Mouse (Mus musculus) cerebellum, postnatal 14 days (tissue): ENCODE data around the gene Gpat3.

Experiments used
- DNase-seq, 2 experiments: peaks; one replicate each; pipeline ENCODE4 v3.0.0; 2021; ENCODE audit warnings: mixed read lengths in 2 of 2

The Gpat3 gene

DNA sequence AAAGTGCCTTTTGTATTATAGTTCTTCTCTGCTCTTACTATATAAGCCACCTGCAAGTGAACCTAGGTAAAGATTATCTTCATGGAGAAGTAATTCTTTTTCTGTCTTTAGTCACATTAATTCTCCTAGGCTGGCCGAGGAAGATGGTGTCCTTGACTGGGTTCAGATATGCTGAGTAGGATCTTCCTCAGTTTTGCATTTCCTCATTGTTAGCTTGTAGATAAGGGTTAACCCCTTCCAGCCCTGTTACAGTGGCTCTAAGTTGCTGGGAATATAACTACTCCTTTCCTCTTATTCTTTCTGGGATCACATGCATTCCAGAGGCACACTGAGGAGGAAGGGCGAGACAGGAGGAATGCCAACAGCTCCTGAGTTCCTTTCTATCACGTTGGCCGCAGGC is 15.6 kb downstream of the Gpat3 start:
- DNase-seq: no peak

- no peak for DNase-seq
Measured at GRCm38 (mm10) chr5:100861811-100862210, 16.3 kb downstream of the Gpat3 start.

- no peak for DNase-seq
Measured at GRCm38 (mm10) chr5:100863091-100863490, 17.6 kb downstream of the Gpat3 start.

DNA sequence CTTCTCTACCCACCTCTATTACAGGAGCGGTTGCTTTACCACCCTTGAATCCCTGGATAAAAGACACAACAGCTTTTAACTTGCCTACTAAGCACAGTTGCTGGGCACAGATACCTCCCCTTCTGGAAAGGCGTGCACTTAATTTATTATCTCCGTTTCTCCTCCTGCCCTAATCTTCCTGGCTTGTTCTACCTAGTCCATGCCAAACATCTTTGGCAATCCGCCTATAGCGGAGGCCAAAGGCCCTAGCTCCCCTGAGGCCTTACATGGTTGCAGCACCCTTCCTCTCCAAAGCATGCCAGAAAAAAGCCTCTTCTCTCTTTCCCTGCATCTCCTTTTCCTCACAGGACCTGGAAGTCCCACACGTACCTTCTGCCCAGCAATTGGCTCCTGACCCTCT is 18.9 kb downstream of the Gpat3 start:
- no peak for DNase-seq

DNA sequence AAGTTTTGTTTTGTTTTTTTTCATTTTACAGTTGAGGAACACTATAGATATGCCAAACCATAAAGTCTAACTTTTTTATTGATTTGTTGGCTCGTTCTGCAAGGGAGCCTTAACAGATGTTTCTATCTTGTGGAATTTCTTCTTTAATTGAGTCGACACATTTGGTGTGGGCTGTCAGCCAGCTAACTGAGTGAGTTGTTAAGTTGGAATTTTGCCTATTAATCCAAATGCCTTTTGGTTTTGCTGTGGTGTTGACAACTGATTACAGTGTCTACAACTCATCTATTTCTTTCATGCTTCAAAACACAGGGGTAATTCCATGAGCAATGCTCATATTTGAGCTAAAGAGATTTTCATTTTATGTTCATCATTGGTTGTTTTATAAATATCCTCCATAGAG is 20.7 kb downstream of the Gpat3 start:
- no peak for DNase-seq

DNA sequence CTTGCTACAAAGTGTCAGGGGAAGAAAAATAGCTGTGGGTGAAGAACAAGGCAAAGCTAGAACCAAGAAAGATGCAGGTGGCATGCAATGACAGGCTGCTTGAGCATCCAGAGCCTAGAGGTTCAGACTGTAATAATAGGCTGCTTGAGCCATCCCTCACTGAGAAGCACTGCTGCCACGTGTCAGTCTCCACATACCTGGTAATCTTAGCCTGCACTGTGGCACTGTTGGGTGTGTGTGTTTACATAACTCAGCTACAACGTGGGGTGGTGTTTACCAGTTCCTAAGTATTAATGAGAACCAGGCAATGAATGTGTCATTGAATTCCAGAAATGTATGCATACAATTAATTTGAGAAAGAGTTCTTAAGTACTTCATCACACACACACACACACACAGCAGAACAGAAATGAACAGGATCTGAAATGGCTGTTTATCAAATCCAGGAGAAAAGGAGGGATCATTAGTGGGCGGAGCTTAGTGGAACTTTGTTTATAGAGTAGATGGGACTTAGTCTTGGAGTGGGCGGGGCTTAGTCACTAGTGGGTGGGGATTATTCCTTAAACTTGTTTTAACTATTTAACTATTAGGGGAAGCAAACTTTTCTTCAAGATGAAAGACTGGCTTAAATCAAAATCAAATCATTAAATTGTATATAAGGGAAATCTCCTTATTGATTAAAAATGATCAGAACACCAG is 23.8 kb downstream of the Gpat3 start:
- DNase-seq: no peak

DNA sequence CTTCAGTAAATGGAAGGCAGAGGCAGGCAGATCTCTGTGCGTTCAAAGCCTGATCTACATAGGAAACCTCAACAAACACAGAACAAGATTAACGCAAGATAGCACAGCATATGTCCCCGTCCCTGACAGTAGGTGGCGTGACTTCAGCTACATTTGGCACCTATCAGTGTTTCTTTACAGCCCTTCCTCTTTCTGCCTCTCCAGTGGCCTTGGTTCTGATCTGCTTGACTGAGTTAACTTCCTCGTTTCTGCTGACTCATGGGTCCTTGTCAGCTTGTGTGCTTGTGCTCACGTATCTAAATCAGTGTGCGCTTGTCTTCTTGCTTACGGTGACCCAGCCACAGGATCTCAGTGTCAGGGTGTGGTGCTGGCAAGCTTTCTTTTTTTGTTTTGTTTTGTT is 26.5 kb downstream of the Gpat3 start:
- DNase-seq: no peak

GRCm38 (mm10) chr5:100874721-100875120 is 29.2 kb downstream of the Gpat3 start:
- no peak for DNase-seq

GRCm38 (mm10) chr5:100875180-100875579 is 29.7 kb downstream of the Gpat3 start:
- no peak for DNase-seq

DNA sequence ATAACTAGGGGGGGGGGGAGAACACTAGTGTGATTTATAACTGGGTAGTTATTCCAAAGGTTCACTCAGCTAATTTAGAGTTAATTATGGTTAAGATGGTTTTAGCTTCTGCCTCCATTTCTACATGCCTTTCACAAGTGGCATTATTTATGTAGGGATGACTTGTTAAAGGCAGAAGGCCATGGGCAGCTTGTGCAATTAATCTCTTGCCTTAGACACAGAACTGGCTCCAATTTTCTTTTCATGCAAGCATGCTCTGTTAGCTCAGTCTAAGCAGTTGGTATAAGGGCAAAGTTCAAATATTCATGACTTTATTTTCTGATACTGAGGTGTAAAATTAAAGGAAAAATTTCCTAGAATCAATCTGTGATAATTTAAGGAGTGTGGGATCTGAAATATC is 31.5 kb downstream of the Gpat3 start:
- DNase-seq: no peak

- DNase-seq: no peak
Measured at GRCm38 (mm10) chr5:100885216-100885615, 39.7 kb downstream of the Gpat3 start.

GRCm38 (mm10) chr5:100886331-100886988 is 40.9 kb downstream of the Gpat3 start:
- no peak for DNase-seq

DNA sequence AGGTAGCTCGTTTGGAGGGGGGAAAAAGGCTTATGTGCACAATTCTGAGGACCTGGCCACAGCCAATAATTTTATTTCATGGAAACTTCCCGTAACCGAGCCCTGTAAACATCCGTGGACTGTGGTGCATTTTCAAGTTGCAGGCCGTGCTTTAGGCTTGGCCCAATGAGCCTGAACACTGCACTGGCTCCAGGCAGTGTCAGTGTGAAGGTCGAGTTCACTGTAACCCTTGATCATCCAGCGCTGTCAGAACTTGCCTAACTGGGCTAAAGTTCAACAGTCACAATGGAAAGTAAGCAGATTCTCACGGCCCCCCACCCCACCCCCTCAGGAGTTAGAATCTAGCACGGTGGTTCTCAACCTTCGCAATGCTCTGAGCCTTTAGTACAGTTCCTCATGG is 50.7 kb downstream of the Gpat3 start:
- no peak for DNase-seq

GRCm38 (mm10) chr5:100899745-100900489 is 54.4 kb downstream of the Gpat3 start:
- no peak for DNase-seq

- DNase-seq: no peak
Measured at GRCm38 (mm10) chr5:100901046-100901445, 55.5 kb downstream of the Gpat3 start.

- no peak for DNase-seq
Measured at GRCm38 (mm10) chr5:100908478-100908877, 63.0 kb downstream of the Gpat3 start.

GRCm38 (mm10) chr5:100908901-100909300 is 63.4 kb downstream of the Gpat3 start:
- no peak for DNase-seq

- DNase-seq: no peak
Measured at GRCm38 (mm10) chr5:100909691-100910090, 64.2 kb downstream of the Gpat3 start.

- peak in 1 of 2 experiments; percentile 42 for DNase-seq
Measured at GRCm38 (mm10) chr5:100911502-100912097, 66.1 kb downstream of the Gpat3 start.

- no peak for DNase-seq
Measured at GRCm38 (mm10) chr5:100912366-100912765, 66.9 kb downstream of the Gpat3 start.

DNA sequence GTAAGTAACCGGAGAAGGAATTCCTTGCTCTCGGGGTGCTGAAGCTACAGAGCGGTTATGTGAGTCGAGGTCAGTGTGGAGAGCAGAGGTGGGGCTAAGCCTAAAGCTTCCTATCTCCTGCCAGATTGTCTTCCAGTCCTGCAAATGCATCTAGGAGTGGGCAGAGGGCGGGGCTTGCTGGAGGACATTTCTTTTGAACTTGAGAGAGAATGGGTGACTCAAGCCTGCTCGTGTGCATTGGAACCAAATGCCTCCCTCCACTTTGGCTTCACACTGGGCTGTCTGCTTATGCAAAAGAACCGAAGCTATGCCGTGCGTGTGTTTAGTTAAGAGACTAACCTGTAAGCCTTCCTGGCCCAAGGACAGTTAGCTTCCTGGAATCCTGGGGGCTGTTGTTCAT is 67.8 kb downstream of the Gpat3 start:
- DNase-seq: no peak

- DNase-seq: peak; percentile 49 to 56
Measured at GRCm38 (mm10) chr5:100914989-100915388, 69.5 kb downstream of the Gpat3 start.

DNA sequence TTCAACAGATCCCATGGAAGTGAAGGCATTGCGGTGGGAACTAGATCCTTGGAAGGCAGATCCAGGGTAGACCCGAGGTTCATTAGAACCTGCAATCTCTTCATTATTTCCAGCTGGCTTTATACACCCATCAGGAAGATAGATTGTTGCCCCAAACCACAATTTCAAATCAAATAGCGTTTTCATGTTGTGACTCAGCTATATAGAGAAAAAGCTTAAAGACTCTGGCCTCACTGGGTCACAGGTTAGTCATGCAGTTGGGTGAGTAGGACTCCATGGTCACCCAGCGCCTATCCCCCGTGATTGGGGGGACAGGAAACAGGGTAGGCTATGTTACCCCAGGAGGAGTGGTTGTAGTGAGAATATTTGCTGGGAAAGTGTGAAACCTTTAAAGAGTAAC is 69.9 kb downstream of the Gpat3 start:
- no peak for DNase-seq

DNA sequence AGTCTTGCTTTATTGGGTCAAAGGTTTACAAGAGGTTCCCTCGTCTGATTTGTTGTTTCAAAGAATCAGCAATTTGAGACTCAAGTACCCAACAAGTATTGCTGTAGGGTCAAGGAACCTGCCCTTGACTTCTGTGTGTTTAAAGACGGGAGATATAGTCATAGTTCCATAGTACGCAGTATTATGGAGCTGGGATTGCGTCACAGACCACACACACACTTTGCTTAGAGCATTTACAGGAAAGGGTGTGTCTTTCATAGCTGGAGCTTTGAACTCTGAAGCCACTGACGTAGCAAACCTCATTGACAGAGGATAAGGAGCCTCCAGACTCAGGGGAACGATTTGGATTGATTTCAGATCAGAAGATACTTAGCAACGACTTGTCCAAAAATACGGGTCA is 70.9 kb downstream of the Gpat3 start:
- DNase-seq: no peak
